8 mouse cellular contexts compared by ENCODE assay signal in the genomic region with DNA sequence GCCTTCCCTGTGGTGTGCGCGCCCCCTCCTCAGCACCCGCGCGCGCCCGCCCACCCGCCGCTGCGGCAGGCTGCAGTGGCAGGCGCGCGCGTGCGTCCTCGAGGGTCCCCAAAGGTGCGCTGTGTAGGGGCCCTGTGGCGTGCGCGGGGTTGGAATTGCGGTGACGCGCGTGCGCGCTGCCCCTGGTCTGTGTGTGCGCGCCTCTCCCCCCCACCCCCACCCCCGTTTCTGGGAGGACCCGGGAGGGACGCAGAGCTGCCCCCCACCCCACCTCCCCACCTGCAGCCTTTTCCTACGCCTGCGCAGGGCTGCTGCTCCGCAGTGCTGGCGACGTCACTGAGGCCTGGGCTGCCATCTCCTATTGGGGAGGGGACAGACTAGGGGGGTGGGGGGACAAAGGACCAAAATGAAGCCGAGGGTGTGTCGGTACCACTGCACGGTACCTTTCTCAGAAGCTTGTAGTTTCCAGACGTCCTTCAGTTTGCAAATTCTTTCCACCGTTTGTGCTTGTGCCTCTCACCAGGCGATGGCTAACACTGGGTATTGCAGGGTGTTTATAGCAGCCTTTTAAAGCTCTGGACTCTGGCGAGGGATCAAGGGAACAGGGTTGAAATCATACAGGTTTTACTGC. TPM values are rescaled to one million over a fixed set of nuclear protein-coding genes. Genes with fewer than 3 reads are reported as not detected.
DNase-seq lines count a peak whose midpoint lies in the region; ATAC-seq and TF ChIP-seq lines count a peak whose summit lies in the region.

A gene (minus strand): TSS at position 542 of the 631 bp plus-strand sequence.

- DNase-seq in adrenal gland, postnatal 10 days: peak; percentile 70
- DNase-seq in kidney, postnatal 14 days: peak; percentile 68
- DNase-seq in liver, postnatal 0 days: peak; percentile 67
- DNase-seq in thymus, postnatal 4 days: no peak

- peak within 1 kb of the TSS; percentile 95 for H3K4me3 ChIP-seq in E14TG2a.4 (replicated peaks; ENCODE audit: low read length)
- peak within 1 kb of the TSS; percentile 80 to 93 for H3K4me3 ChIP-seq in heart, embryonic 14.5 days (ENCODE audit: control insufficient read depth in 1 of 2, insufficient read depth in 1 of 2, low read depth in 1 of 2, low read length in 2 of 2)
- peak within 1 kb of the TSS; percentile 76 for H3K4me3 ChIP-seq in liver, postnatal 0 days (ENCODE audit: low read depth, low read length)
- H3K4me3 ChIP-seq in neural tube, embryonic 15.5 days (replicated peaks): peak within 1 kb of the TSS; percentile 90

- ATAC-seq in erythroblast, adult 5-6 weeks (replicated peaks; ENCODE audit: low FRiP score, poor library complexity, severe bottlenecking): peak; percentile 36; the same call in 1 of the 2 replicates
- ATAC-seq in heart, embryonic 14.5 days (ENCODE audit: insufficient number of reproducible peaks, insufficient read depth, low FRiP score, low read depth): peak; percentile 77
- peak; percentile 65 for ATAC-seq in liver, postnatal 0 days
- peak; percentile 89 for ATAC-seq in neural tube, embryonic 15.5 days (ENCODE audit: low FRiP score)

- WGBS in heart, embryonic 14.5 days: under 1% methylated on average over 30 of the region's 43 CpGs
- WGBS in liver, postnatal 0 days (ENCODE audit: insufficient replicate concordance): under 1% methylated on average over 40 of the region's 43 CpGs
- WGBS in neural tube, embryonic 15.5 days: 2% methylated on average over 43 of the region's 43 CpGs

- no peak for TF ChIP-seq EP300 in liver, postnatal 0 days (IDR thresholded peaks at IDR 0.05; ENCODE audit: low read depth)

- H3K4me1 ChIP-seq in E14TG2a.4 (replicated peaks; ENCODE audit: low read depth, low read length): peaks cover 23% of the 10 kb centered on the region
- peaks cover 0 to 39% of the 10 kb centered on the region in 2 experiments; a peak in 2 of 4 replicates for H3K4me1 ChIP-seq in heart, embryonic 14.5 days (ENCODE audit: control insufficient read depth in 2 of 2, insufficient read depth in 2 of 2, low read length in 2 of 2)
- H3K4me1 ChIP-seq in liver, postnatal 0 days (ENCODE audit: insufficient read depth): peaks cover 11% of the 10 kb centered on the region
- peaks cover 41% of the 10 kb centered on the region for H3K4me1 ChIP-seq in neural tube, embryonic 15.5 days

- H3K9ac ChIP-seq in heart, embryonic 14.5 days (ENCODE audit: low read length): peak within 1 kb of the TSS; percentile 95
- peak within 1 kb of the TSS; percentile 76 for H3K9ac ChIP-seq in liver, postnatal 0 days (replicated peaks)
- peak within 1 kb of the TSS; percentile 99 for H3K9ac ChIP-seq in neural tube, embryonic 15.5 days (replicated peaks)

- peak within 1 kb of the TSS; percentile 65 for H3K4me2 ChIP-seq in heart, embryonic 14.5 days (ENCODE audit: low read length)
- peak within 1 kb of the TSS; percentile 97 for H3K4me2 ChIP-seq in liver, postnatal 0 days (ENCODE audit: low read depth, low read length)
- peak within 1 kb of the TSS; percentile 61 for H3K4me2 ChIP-seq in neural tube, embryonic 15.5 days

- H3K36me3 ChIP-seq in E14TG2a.4 (ENCODE audit: insufficient read depth, low read length): no peaks in the 10 kb centered on the region
- H3K36me3 ChIP-seq in heart, embryonic 14.5 days (ENCODE audit: control insufficient read depth, insufficient read depth, low read length): peaks cover 5% of the 10 kb centered on the region; the same call in 1 of the 2 replicates
- H3K36me3 ChIP-seq in liver, postnatal 0 days (replicated peaks; ENCODE audit: insufficient read depth, low read length): no peaks in the 10 kb centered on the region
- H3K36me3 ChIP-seq in neural tube, embryonic 15.5 days: 0 out of 2 replicates have a peak, but pooled peaks cover 3% of the 10 kb centered on the region

- H3K27me3 ChIP-seq in E14TG2a.4 (ENCODE audit: insufficient read depth, low read length): no peaks in the 10 kb centered on the region
- no peaks in the 10 kb centered on the region for H3K27me3 ChIP-seq in heart, embryonic 14.5 days (ENCODE audit: control insufficient read depth, insufficient read depth, low read length)
- no peaks in the 10 kb centered on the region for H3K27me3 ChIP-seq in liver, postnatal 0 days (ENCODE audit: insufficient read depth, low read length)
- no peaks in the 10 kb centered on the region for H3K27me3 ChIP-seq in neural tube, embryonic 15.5 days (replicated peaks)

- no peak for TF ChIP-seq CTCF in E14TG2a.4 (conservative IDR thresholded peaks at IDR 0.05; ENCODE audit: low read length)
- 0 out of 2 replicates have a peak, but pooled peaks have one; percentile 27 for TF ChIP-seq CTCF in liver, postnatal 0 days (IDR thresholded peaks at IDR 0.05; ENCODE audit: low read depth)

- H3K27ac ChIP-seq in heart, embryonic 14.5 days (replicated peaks in 1 of 2; ENCODE audit: control insufficient read depth in 1 of 2, insufficient read depth in 1 of 2, low read depth in 2 of 2, low read length in 2 of 2): peak within 1 kb of the TSS; percentile 89 to 98
- peak within 1 kb of the TSS; percentile 82 for H3K27ac ChIP-seq in liver, postnatal 0 days (ENCODE audit: low read depth)
- peak within 1 kb of the TSS; percentile 100 for H3K27ac ChIP-seq in neural tube, embryonic 15.5 days (replicated peaks)

- H3K9me3 ChIP-seq in E14TG2a.4 (ENCODE audit: low read length): no peaks in the 10 kb centered on the region
- no peaks in the 10 kb centered on the region for H3K9me3 ChIP-seq in heart, embryonic 14.5 days (ENCODE audit: control insufficient read depth, low read length)
- no peaks in the 10 kb centered on the region for H3K9me3 ChIP-seq in liver, postnatal 0 days (ENCODE audit: low read length)
- no peaks in the 10 kb centered on the region for H3K9me3 ChIP-seq in neural tube, embryonic 15.5 days (replicated peaks)

RNA-seq across cellular contexts. Expression of the gene that starts here (rescaled TPM):
- total RNA-seq in adrenal gland, postnatal 10 days (2021): 10 to 100 TPM; 63.3 to 66.8 TPM
- total RNA-seq in erythroblast, adult 5-6 weeks (2015; ENCODE audit: low replicate concordance): 11.1 and 14.2 TPM in 2 replicates
- 5.0 TPM in 1 of 2 replicates, not detected in the other for total RNA-seq in erythroblast, adult 5-6 weeks (2017; ENCODE audit: low replicate concordance)
- 89.0 and 117 TPM in 2 replicates for polyA plus RNA-seq in heart, embryonic 14.5 days (2014; fragmentation: Nextera tagmentation; extraction: Ambion mirVana)
- polyA plus RNA-seq in liver, postnatal 0 days (2015; fragmentation: Nextera tagmentation; extraction: Ambion mirVana): 84.6 and 95.6 TPM in 2 replicates
- 119 and 129 TPM in 2 replicates for polyA plus RNA-seq in neural tube, embryonic 15.5 days (2015; fragmentation: Nextera tagmentation; extraction: Ambion mirVana)

Comparison
In these comparisons a context has a peak if more than half of its experiments do, and no peak if none do; other contexts are left out.
1. RNA of the gene that starts here (total RNA-seq): 63.3 to 66.8 TPM in adrenal gland, postnatal 10 days; 5.0 to 14.2 TPM in erythroblast, adult 5-6 weeks; every median in the first group is over 4 times any median in the second.
2. ATAC-seq: peak in every context shown above with its lines; median percentile 89 in neural tube, embryonic 15.5 days; 77 in heart, embryonic 14.5 days; 65 in liver, postnatal 0 days; 36 in erythroblast, adult 5-6 weeks.
3. Peak in every context shown above with its lines, with median percentiles within 50 percentile points of each other: H3K4me3 ChIP-seq, H3K27ac ChIP-seq, H3K4me2 ChIP-seq and H3K9ac ChIP-seq.